Mouse (Mus musculus) small intestine, adult 2 months (tissue): ENCODE measurements around the gene Rtp2. TPM values are rescaled to one million over a fixed set of nuclear protein-coding genes. Genes with fewer than 3 reads are reported as not detected.

Source experiments
- H3K27ac ChIP-seq: fragments of 200-500 bp; 2 replicates; pipeline ENCODE4 v1.5.1; 2012; ENCODE audit warnings: low read depth, low read length, control low read depth, inconsistent platforms; ENCODE audit not compliant: insufficient read depth
- H3K27me3 ChIP-seq: fragments of 200-500 bp; 2 replicates; pipeline ENCODE4 v1.6.1; 2012; ENCODE audit warnings: mild to moderate bottlenecking, moderate library complexity, low read length, inconsistent platforms; ENCODE audit not compliant: control insufficient read depth, insufficient read depth
- H3K36me3 ChIP-seq: fragments of 200-500 bp; 2 replicates; pipeline ENCODE4 v1.6.1; 2012; ENCODE audit warnings: mild to moderate bottlenecking, low read length, control low read depth, inconsistent platforms; ENCODE audit not compliant: control insufficient read depth, insufficient read depth
- H3K4me1 ChIP-seq: fragments of 200-500 bp; 2 replicates; pipeline ENCODE4 v1.6.1; 2012; ENCODE audit warnings: low read length, inconsistent platforms, mixed read lengths; ENCODE audit not compliant: control insufficient read depth, insufficient read depth, insufficient read length
- H3K4me3 ChIP-seq: fragments of 200-500 bp; 2 replicates; pipeline ENCODE4 v1.5.1; 2012; ENCODE audit warnings: low read depth, mild to moderate bottlenecking, control low read depth, inconsistent platforms, low read length, moderate library complexity
- CTCF ChIP-seq: fragments of 200-500 bp; IDR thresholded peaks from 2 replicates; pipeline ENCODE4 v1.5.1; 2012; ENCODE audit warnings: low read depth, mild to moderate bottlenecking, control low read depth, inconsistent platforms, low read length, moderate library complexity, mixed read lengths; ENCODE audit not compliant: insufficient replicate concordance, insufficient read length; ENCODE audit errors: extremely low read depth
- POLR2A ChIP-seq: fragments of 200-500 bp; IDR thresholded peaks from 2 replicates; pipeline ENCODE4 v1.6.1; 2012; ENCODE audit warnings: low read depth, mild to moderate bottlenecking, control low read depth, inconsistent platforms, low read length, moderate library complexity
- WGBS: fragments of 180-500 bp; shearing (Covaris S2); methylation state at CpG from one replicate; pipeline ENCODE4 v1.1.7; 2018; 5-methylcytosine and 5-hydroxymethylcytosine counted together
- polyA plus RNA-seq: library from polyadenylated mRNA; depleted of rRNA; stranded (reverse); fragments of >200 nt; gene quantifications from 2 replicates; pipeline ENCODE4 v1.2.3, GENCODE M21; 2012

Rtp2 gene
- polyA plus RNA-seq, 1 experiment = not detected

- no peaks in the 10 kb centered on the region for H3K4me1 ChIP-seq
- WGBS = 63% methylated on average over 4 of the region's 4 CpGs
- no peak for TF ChIP-seq POLR2A
- TF ChIP-seq CTCF = no peak
- no peak overlapping the region for H3K27ac ChIP-seq
- H3K27me3 ChIP-seq = no peaks in the 10 kb centered on the region
- H3K36me3 ChIP-seq = no peaks in the 10 kb centered on the region
- H3K4me3 ChIP-seq = no peak overlapping the region
Observed at GRCm38 (mm10) chr16:23952101-23952727, 20.0 kb upstream of the Rtp2 start.

- H3K4me3 ChIP-seq = no peak overlapping the region
- H3K4me1 ChIP-seq = no peaks in the 10 kb centered on the region
- no peaks in the 10 kb centered on the region for H3K36me3 ChIP-seq
- no peak overlapping the region for H3K27ac ChIP-seq
- TF ChIP-seq POLR2A (no peak), CTCF (no peak)
- WGBS = 87% methylated on average over 6 of the region's 6 CpGs
- H3K27me3 ChIP-seq = no peaks in the 10 kb centered on the region
Observed at GRCm38 (mm10) chr16:23947654-23948053, 15.5 kb upstream of the Rtp2 start.

DNA sequence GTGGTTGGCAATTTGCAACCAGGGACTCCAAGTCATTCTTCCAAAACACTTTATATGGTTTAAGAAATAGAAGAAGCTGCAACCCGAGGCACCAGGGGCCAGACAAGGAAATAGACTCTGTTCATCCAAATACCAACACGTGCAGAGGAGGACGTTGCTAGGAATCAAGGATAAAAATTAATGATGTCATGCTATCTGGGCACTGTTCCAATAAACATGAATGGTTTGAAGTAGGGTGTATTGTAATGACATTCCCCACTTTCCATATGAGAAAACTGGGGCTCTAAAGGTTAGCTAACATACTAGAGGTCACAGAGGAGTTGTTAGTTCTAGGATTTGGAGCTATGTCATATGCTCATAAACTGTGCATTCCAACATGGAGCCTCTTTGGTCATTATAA is 12.6 kb upstream of the Rtp2 start:
- Histone ChIP-seq H3K4me1 (no peaks in the 10 kb centered on the region), H3K36me3 (no peaks in the 10 kb centered on the region), H3K27ac (no peak overlapping the region), H3K4me3 (no peak overlapping the region), H3K27me3 (no peaks in the 10 kb centered on the region)
- 8% methylated on average over 3 of the region's 3 CpGs for WGBS
- no peak for TF ChIP-seq CTCF
- no peak for TF ChIP-seq POLR2A

- TF ChIP-seq CTCF (no peak), POLR2A (no peak)
- Histone ChIP-seq H3K27ac (no peak overlapping the region), H3K36me3 (no peaks in the 10 kb centered on the region), H3K4me1 (no peaks in the 10 kb centered on the region), H3K4me3 (no peak overlapping the region), H3K27me3 (no peaks in the 10 kb centered on the region)
- WGBS = 32% methylated on average over 2 of the region's 2 CpGs
Observed at GRCm38 (mm10) chr16:23934397-23934796, 2.2 kb upstream of the Rtp2 start.

DNA sequence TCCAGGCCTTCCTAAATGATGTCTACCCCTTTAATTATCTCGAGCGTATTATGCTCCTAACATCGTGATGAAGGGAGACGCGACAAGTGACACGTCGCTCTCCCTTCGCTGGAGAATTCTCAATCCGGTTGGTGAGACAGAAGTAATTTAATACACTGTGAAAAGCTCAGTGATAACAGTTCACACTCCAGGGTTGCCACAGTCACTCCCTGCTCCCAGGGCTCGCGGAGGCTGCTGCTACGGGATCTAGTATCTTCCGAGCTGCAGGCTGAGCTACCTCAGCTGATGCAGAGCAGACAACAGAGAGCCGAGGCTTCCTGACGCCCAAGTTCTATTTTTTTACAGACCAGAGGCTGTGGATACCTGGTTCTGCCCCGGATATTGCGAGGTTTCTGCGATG is 919 bp downstream of the Rtp2 start:
- Histone ChIP-seq H3K4me1 (no peaks in the 10 kb centered on the region), H3K4me3 (no peak overlapping the region), H3K27me3 (no peaks in the 10 kb centered on the region)

DNA sequence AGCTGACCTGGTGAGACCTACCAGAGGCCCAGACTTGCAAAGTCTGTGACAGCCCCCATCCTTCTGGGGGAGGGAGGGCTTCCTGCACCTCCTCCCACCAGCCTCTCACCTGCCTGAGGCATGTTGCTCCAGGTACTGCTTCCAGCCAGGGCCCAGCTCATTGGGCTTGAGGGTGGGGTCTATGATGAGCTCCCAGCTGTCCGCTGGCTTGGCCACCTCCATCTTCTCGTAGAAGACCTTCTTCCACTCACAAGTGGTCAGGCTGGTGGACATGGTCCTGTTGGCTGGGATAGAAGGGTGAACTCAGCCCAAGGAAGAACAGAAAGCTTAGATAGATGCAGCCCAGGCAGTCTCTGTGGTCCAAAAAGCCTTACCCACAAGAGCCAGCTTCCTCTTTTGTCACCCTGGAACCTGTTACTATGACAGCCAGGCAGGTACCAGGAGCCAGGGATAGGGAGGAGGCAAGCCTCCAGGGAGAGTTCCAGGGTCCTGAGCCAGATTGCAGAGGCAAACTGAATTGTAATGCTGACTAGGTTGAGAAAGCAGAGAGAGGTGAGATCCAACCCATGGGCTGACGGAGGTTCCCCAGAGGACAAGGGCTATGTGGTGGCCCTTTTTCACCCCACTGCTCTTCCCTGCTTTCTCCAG is 1.6 kb downstream of the Rtp2 start:
- Histone ChIP-seq H3K27ac (no peak overlapping the region), H3K4me1 (no peaks in the 10 kb centered on the region), H3K36me3 (no peaks in the 10 kb centered on the region), H3K27me3 (no peaks in the 10 kb centered on the region), H3K4me3 (no peak overlapping the region)
- WGBS = 62% methylated on average over 3 of the region's 3 CpGs
- TF ChIP-seq CTCF (no peak), POLR2A (no peak)

More for the DNA sequence above, 919 bp downstream of the Rtp2 start:
- TF ChIP-seq CTCF (no peak), POLR2A (no peak)
- WGBS = 73% methylated on average over 18 of the region's 18 CpGs
- Histone ChIP-seq H3K36me3 (no peaks in the 10 kb centered on the region), H3K27ac (no peak overlapping the region)

GRCm38 (mm10) chr16:23927301-23928114 is 4.7 kb downstream of the Rtp2 start:
- H3K4me3 ChIP-seq = no peak overlapping the region
- H3K36me3 ChIP-seq = no peaks in the 10 kb centered on the region
- no peaks in the 10 kb centered on the region for H3K4me1 ChIP-seq
- no peaks in the 10 kb centered on the region for H3K27me3 ChIP-seq
- H3K27ac ChIP-seq = no peak overlapping the region
- WGBS = 85% methylated on average over 33 of the region's 33 CpGs
- no peak for TF ChIP-seq POLR2A
- no peak for TF ChIP-seq CTCF
